Mouse (Mus musculus) embryonic fibroblast, embryonic 13.5 days (primary cell): ENCODE data around the gene Rab42.

Experiments used
- CTCF ChIP-seq: IDR thresholded peaks from 2 replicates; pipeline ENCODE4 v1.5.1; 2011; ENCODE audit warnings: mild to moderate bottlenecking, control low read depth, low read length, moderate library complexity, borderline replicate concordance; ENCODE audit not compliant: insufficient read depth
- POLR2A ChIP-seq: IDR thresholded peaks from 2 replicates; pipeline ENCODE4 v1.6.1; 2011; ENCODE audit warnings: low read depth, mild to moderate bottlenecking, control low read depth, low read length, moderate library complexity

- TF ChIP-seq POLR2A: peak; percentile 61; the same call in 1 of the 2 replicates
- no peak for TF ChIP-seq CTCF
These were observed 46.4 kb upstream of the Rab42 start for GRCm38 (mm10) chr4:132349495-132350122.
